Mouse (Mus musculus) pancreas, adult 10 weeks (tissue): ENCODE measurements around the gene Sh3bp5. TPM values are rescaled to one million over a fixed set of nuclear protein-coding genes. Genes with fewer than 3 reads are reported as not detected.

Experiments
- polyA plus RNA-seq: library from polyadenylated mRNA; stranded (reverse); fragments of 350-450 nt; fragmentation: Illumina TruSeq; extraction: RNeasy Lipid Tissue Mini Kit (QIAGEN cat#74804); gene quantifications from one replicate; pipeline ENCODE4 v1.2.3, GENCODE M21; 2015; ENCODE audit warnings: low read depth, low replicate concordance; ENCODE audit not compliant: insufficient read depth

The Sh3bp5 gene
- 11.0 TPM for polyA plus RNA-seq

DNA sequence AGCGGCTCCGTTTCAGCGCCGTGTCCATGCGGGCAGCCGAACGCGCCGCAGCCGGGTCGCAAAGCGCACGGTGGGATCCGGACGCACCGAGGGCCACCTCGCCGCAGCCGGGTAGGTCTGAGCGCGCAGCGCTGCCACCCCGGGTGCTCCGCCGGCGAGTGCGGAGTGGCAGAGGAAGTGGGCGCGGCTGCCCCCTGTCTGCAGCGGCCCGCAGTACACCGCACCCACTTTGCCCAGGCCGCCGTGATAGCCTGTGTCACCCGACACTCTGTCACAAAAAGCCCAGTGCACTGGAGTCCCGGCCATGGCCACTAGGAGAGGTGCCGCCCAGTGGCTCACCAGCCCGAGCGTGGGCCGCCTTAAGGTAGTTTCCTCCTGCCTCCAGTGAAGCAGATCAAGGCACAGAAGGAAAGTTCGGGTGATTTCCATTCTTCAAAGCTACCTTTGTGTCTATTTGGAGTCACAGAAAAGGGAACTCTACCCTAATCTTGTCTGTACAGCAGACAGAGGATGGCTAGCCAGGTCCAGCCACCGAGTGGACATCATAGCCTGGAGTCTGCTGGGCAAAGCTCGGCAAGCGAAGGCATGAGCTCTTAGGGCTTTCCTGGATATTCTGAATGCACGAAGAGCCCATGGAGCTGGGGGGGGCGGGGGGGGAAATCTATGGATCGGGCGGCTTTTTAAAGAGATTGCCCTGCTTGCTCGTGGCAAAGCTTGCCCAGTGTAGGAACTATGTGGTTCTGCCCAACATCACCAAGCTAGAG is at the start of gene Sh3bp5:
TSS of gene Sh3bp5 (minus strand) at position 149 of the 764 bp plus-strand sequence.

GRCm38 (mm10) chr14:31336369-31337155 is 99.3 kb downstream of the Sh3bp5 start, which contains the start of gene Capn7:
Gene Capn7 (plus strand): TSS chr14:31336638.

GRCm38 (mm10) chr14:31323849-31324792 is 111.8 kb downstream of the Sh3bp5 start, which contains the start of gene Dnah1:
Gene Dnah1 (minus strand): TSS chr14:31323896.

Other genes with a start within 250 kb of the Sh3bp5 start
- 1.8 TPM for gene Tnnc1, start 227.8 kb downstream of the Sh3bp5 start, polyA plus RNA-seq
- gene Nisch, start 219.1 kb downstream of the Sh3bp5 start, polyA plus RNA-seq, result 88.9 TPM
- 7.7 TPM for gene Sema3g, start 218.2 kb downstream of the Sh3bp5 start, polyA plus RNA-seq
- gene Phf7, start 184.8 kb downstream of the Sh3bp5 start, polyA plus RNA-seq, result 5.2 TPM
- 9.0 TPM for gene Bap1, start 184.6 kb downstream of the Sh3bp5 start, polyA plus RNA-seq
- 0.37 TPM for gene Dnah1, start 112.2 kb downstream of the Sh3bp5 start, polyA plus RNA-seq
- 11.4 TPM for gene Capn7, start 99.4 kb downstream of the Sh3bp5 start, polyA plus RNA-seq
- gene Eaf1, start 58.3 kb upstream of the Sh3bp5 start, polyA plus RNA-seq, result 8.0 TPM
- 5.1 TPM for gene Mettl6, start 59.0 kb upstream of the Sh3bp5 start, polyA plus RNA-seq
- gene Colq, start 155.3 kb upstream of the Sh3bp5 start, polyA plus RNA-seq, result 0.28 TPM
- gene Gm49387, start 204.8 kb upstream of the Sh3bp5 start, polyA plus RNA-seq, result not detected
- gene Btd, start 204.9 kb upstream of the Sh3bp5 start, polyA plus RNA-seq, result 5.7 TPM
- 2.8 TPM for gene Hacl1, start 205.2 kb upstream of the Sh3bp5 start, polyA plus RNA-seq